Mouse (Mus musculus) adrenal gland, postnatal 36 days (tissue): ENCODE results near the gene Sema3c. TPM values are rescaled to one million over a fixed set of nuclear protein-coding genes. Genes with fewer than 3 reads are reported as not detected.
A peak's percentile ranks its signal among the peaks of the same experiment; 100 is the strongest.
"Not testable (repeated sequence)": the region's sequence is repeated elsewhere in the genome, so short reads cannot be mapped to it uniquely, and the experiment has no call there.

Source experiments
- DNase-seq, 2 experiments: peaks; one replicate each; pipeline ENCODE4 v3.0.0; 2021; ENCODE audit warnings: mixed read lengths in 1 of 2
- long read RNA-seq, 2 experiments: library from polyadenylated mRNA; stranded (forward); transcript quantifications; one replicate each; pipeline ENCODE4 v2.0.0; 2021; ENCODE audit warnings: borderline sequencing depth in 2 of 2
- total RNA-seq, 2 experiments: library from RNA; stranded (reverse); gene quantifications; 2 replicates each; pipeline ENCODE4 v1.2.3; 2021

Gene Sema3c
- 10 to 100 TPM; 12.4 to 16.4 TPM for total RNA-seq
- long read RNA-seq, experiment 1, full-length matches to known transcripts: 1 of 4 reads
- long read RNA-seq, experiment 1, partial matches to known transcripts: 1 of 4 reads
- long read RNA-seq, experiment 1, other reads (novel, unspliced or antisense): 2 of 4 reads
- long read RNA-seq, experiment 2, full-length matches to known transcripts: 1 of 1 reads
- long read RNA-seq, experiment 2, partial matches to known transcripts: 0 of 1 reads
- long read RNA-seq, experiment 2, other reads (novel, unspliced or antisense): 0 of 1 reads

- DNase-seq: peak in 1 of 2 experiments; percentile 7
These were observed at the start of gene Sema3c for GRCm38 (mm10) chr5:17573694-17574380. Gene Sema3c (plus strand): TSS chr5:17574281.

- DNase-seq: not testable (repeated sequence)
These were observed 42.9 kb upstream of the Sema3c start for GRCm38 (mm10) chr5:17531165-17531564.

GRCm38 (mm10) chr5:17543141-17543540 lies 30.9 kb upstream of the Sema3c start:
- DNase-seq: no peak

- DNase-seq: peak; percentile 18 to 21
These were observed 29.1 kb upstream of the Sema3c start for GRCm38 (mm10) chr5:17544904-17545449.

DNA sequence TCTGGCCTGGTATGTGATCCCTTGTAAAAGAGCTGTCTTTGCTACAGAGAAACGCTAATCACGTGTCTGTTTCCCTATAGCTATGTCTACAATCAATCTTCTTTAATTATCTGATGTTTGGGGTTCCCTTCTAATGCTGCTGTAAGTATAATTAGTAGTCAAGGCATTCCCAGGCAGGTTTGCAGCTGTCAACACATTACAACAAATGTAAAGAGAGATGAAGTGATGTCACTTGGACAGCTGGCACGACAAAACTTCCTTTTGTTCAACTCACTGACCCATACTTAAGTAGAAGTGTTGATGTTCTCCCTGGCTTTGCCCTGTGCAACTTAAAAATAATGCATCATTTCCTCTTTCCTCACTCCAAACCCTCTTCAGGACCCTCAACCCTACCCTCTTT lies 22.4 kb upstream of the Sema3c start:
- no peak for DNase-seq

DNA sequence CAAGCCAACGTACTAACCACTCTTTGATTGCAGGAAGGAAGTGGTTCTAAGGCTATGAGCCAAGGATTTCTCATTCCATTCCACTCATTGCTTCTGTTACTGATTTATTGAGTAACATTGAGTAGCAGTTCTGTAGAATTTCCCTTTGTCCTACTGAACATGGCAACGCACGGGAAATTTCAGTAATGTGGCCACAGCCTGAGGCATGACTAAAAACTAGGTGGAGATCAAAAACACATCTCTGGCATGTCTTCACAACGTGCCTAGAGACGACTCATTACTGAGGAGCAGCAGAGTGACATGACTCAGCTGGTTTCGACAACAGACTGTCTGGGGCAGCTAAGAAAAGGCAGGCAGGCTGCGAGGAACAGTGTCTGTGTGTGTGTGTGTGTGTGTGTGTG lies 18.0 kb upstream of the Sema3c start:
- DNase-seq: peak; percentile 55 to 62

DNA sequence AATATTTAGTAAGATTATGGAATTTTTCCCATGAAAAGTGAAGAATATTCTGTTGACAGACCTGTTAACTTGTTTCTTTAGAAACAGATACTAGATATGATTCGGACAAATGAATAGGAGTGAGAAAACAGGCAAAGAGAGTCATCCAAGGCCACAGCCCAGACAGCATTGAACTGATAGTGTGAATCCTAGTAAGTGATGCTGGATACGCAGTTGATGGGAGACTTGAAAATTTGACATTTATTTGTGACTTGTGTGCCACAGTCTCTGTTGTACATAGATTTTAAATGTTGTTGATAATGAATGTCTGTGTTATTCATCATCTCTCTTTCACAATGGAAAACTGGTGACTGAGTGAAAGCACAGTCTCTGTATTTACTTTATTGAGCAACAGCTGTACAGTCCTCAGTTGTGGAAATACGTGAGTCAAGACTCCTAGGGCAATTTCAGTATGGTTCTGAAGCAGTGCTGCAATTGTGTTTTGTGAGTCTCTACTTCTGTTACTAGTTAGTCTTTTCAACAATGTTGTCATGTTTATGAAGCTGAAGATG lies 17.3 kb upstream of the Sema3c start:
- no peak for DNase-seq

GRCm38 (mm10) chr5:17571571-17571970 lies 2.5 kb upstream of the Sema3c start:
- DNase-seq: no peak

DNA sequence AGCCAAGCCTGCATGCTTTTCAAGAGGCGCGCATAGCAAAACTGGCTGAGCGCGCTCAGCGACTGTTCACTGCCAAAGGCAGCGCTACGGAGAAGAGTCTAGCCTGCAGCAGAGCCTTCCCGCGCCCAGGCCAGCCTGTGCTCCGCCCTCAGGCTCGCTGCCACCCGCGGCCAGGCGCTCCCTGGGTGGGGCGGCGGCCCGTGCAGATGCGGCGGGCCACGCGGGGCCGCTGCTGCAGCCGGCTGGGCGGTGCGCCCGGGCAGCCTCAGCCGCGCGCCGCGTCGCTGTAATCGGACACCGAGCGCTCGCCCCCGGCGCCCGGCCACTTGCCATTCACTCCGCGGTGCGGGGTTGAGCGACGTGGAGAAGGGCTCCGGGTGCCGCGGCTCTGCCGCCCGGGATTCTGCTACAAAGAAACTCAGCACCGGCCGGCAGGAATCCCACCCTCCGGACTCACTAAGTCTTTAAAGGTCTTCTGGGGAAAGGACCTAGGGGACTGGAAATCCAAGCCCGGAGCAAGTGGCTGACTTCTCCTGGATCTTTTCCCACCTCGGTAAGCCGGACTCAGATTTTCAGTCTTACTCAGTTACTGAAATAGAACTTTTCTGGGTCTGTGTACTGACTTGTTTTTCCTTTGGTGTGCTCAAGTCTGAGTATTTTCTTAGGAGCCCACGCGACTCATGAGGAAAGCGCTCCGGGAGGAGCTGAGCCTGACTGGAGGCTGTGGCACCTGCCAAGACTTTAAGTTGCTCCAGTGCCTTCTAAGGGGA lies 517 bp downstream of the Sema3c start:
- DNase-seq: peak; percentile 84 to 85

DNA sequence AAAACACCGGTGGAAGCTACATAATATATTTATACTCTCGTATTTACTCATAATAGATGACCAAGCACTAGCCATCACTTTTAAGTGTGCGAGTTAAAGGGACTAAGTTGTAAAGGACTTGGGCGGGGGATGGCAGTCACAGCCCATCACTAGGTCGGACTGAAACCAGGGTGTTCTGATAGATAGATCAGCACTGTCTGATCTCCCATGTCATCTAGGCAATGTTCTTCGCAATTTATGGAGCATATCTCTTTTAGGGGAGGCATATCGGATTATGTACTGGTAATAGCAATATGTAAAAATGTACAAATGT lies 1.1 kb downstream of the Sema3c start:
- no peak for DNase-seq

- DNase-seq: peak; percentile 66 to 71
These were observed 2.0 kb downstream of the Sema3c start for GRCm38 (mm10) chr5:17576069-17576468.

DNA sequence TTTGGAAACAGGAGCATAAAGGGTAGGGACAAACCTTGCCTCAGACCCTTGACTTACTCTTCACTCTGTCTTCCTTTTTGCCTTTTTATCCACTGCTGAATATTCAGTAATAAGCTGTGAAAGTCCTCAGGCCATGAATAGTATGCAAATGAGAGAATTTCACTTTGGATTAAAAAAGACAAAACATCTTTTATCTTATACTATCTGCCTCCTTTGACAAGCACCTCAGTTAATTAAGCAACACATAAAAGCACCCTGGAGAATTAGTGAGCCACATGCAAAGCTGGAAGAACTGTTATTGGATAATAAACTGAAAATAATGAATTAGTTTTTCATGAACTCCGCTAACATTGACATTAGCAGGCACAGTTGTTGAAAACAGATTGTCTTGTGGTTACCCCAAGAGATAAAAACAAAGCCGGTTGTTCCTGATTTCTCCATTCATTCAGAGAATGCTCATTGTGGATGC lies 8.0 kb downstream of the Sema3c start:
- DNase-seq: no peak

DNA sequence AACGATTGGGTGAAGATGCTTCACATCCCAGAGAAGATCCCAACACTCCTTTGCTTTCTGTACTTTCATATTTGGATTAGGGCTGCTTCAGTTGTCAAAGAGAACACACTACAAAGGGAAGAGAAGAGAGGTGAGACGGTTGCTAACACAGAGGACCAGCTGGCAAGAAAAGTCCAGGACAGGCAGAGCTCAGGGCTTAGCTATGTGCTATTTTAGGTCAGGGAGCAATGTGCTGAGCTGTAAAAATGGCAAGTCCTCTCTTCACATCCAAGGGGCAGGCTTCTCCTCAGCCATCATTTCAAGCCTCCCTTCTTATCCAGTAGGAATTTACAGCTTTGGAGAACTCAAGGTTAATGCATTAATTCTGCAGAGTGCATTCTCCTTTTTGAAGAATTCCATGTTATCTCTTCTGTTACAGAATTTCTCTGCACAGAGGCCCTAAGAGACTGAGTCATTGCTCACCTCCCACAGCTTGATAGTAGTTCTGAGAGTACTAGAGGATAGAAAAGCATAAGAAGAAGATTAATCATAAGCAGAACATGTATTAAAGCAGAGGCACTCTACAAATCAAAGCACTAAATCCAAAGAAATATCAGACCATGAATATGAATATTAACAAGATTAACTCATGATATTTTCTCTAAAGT lies 10.3 kb downstream of the Sema3c start:
- no peak for DNase-seq

GRCm38 (mm10) chr5:17586518-17587210 lies 12.6 kb downstream of the Sema3c start:
- DNase-seq: no peak

GRCm38 (mm10) chr5:17591908-17592307 lies 17.8 kb downstream of the Sema3c start:
- no peak for DNase-seq

- no peak for DNase-seq
These were observed 27.6 kb downstream of the Sema3c start for GRCm38 (mm10) chr5:17601700-17602099.

DNA sequence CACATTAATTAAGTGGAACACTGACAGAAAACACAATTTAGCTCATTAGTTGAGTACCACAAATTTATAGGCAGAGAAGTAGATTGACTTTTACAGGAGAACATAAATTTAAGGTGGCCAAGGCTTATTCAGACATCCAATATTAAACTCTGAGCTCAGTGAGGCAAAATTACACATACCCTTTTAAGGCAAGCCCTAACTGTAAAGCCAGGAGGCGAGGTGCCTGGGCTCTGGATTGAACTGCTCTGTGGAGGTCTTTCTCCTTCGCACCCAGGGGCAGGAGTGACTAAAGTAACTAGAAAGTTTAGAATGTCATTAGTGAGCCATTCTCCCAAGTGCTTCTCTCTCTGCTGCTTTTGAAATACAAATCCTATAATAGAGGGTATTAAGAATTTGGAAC lies 46.5 kb downstream of the Sema3c start:
- no peak for DNase-seq

DNA sequence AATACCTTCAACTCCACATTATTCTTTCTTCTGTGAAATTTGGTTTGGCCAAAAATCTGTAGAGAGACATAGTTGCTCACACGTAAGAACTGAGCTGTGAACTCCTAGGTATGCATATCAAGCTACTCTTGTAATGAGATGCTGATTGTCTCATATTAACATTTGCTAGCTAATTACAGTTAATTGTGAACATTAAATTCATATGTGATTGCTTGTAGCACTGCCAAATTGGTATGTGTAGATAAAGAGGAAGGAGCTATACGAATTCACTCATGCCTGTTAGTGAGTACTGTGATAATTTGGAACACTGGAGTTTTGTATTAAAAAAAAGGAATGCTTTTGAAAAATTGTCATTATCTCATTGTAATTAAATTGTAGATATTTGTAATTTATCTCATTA lies 48.5 kb downstream of the Sema3c start:
- no peak for DNase-seq

- no peak for DNase-seq
These were observed 54.5 kb downstream of the Sema3c start for GRCm38 (mm10) chr5:17628606-17629005.

DNA sequence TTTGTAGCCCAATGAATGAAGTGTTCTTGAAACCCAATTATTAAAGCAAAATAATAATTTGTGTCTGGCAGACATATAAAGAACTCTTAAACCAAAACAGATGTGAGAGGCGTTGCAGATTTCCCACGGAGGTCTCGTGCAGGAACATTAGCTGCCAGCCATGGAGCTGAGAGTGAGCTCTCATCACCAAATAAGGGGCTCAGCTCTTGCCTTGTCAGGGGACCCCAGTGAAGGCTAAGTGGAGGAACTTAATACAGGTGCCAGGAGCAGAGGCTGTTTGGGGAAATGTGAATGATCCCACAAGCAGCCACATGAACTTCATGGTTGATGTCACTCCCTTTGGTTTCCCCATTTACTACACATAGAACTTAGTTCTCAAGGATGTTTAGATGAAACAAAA lies 55.5 kb downstream of the Sema3c start:
- no peak for DNase-seq

GRCm38 (mm10) chr5:17639519-17639918 lies 65.4 kb downstream of the Sema3c start:
- no peak for DNase-seq
